Mouse (Mus musculus): ENCODE results near the gene Plcb4. TPM values are rescaled to one million over a fixed set of nuclear protein-coding genes. Genes with fewer than 3 reads are reported as not detected.

Plcb4 gene
- polyA plus RNA-seq, 1 experiment from 2014 or later = 11.0 TPM

DNA sequence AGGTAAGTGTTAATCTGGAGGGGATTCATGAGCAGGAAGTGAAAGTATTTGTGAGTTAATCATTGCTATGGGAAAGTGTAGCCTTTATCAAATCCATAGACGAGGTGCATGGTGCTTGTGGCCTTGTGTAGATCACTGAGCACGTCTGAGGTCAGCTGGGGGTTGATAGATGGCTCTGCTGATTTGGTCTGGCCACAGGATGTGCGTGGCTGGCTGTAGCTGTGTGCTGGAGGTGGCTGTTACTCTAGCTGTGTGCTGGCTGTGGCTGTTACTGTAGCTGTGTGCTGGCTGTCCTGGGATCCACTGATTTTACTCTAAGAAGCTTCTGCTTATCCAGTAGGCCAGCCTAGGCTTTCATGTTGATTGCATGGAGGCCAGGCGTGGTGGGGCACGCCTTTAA, 91.9 kb downstream of the Plcb4 start:
- no peaks in the 10 kb centered on the region for H3K27me3 ChIP-seq (ENCODE audit: control insufficient read depth, insufficient read depth, low read length)
- no peak overlapping the region for H3K9ac ChIP-seq (replicated peaks; ENCODE audit: low read length)
- no peak overlapping the region for H3K27ac ChIP-seq (replicated peaks; ENCODE audit: low read depth, low read length)
- no peak overlapping the region for H3K4me3 ChIP-seq (ENCODE audit: low read depth, low read length)
- H3K9me3 ChIP-seq (replicated peaks; ENCODE audit: control insufficient read depth, low read length) = no peaks in the 10 kb centered on the region
- no peaks in the 10 kb centered on the region for H3K4me1 ChIP-seq (ENCODE audit: control insufficient read depth, insufficient read depth, low read length)
- DNase-seq (ENCODE audit: low spot score) = no peak
- H3K4me2 ChIP-seq (ENCODE audit: low read depth, low read length) = no peak overlapping the region
- no peaks in the 10 kb centered on the region for H3K36me3 ChIP-seq (replicated peaks; ENCODE audit: control insufficient read depth, insufficient read depth, low read depth, low read length)
- ATAC-seq (replicated peaks; ENCODE audit: insufficient number of reproducible peaks, low FRiP score, low TSS enrichment, low read depth) = peak; percentile 59; the same call in 1 of the 2 replicates
- 72% methylated on average over 5 of the region's 5 CpGs for WGBS

DNA sequence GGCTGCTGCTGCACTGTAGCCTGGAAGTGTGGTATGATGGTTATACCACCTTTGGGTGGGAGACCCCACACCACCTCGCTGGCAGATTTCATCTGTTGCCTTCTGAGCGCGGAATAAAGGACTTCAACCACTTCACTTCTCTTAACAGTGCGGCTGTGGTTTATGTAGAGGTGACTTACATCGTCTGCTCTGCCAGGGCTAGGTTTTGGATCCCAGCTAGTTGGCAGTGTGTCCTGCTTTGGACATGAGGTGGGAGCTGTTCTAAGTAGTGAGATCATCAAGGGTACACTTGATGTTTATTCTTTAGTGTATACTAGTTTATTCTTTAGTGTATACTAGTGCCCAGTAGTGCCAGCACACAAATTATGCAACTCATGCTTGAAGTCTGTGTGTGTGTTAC, 97.0 kb downstream of the Plcb4 start:
- no peak for DNase-seq (ENCODE audit: low spot score)
- no peak overlapping the region for H3K9ac ChIP-seq (replicated peaks; ENCODE audit: low read length)
- WGBS = 91% methylated on average over 5 of the region's 5 CpGs

DNA sequence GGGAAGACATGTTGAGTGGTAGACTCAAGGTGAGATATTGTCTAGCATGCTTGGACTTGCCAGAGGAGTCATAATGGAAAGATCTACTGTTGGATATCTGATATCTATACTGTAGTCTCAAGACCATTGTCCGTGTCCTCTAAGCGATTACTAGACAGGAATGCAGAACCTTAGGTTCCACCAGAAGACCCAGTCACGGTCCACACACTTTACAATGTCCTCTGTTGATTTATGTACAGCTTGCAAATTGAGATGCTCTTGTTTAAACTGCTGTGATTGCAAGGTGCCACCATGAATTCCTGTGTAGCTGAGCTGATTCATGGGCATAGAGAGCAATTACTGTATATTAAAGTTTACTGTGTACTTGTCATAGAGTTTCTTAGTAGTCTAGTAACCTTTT, 98.7 kb downstream of the Plcb4 start:
- H3K9me3 ChIP-seq (replicated peaks; ENCODE audit: control insufficient read depth, low read length) = no peaks in the 10 kb centered on the region
- no peak overlapping the region for H3K4me3 ChIP-seq (ENCODE audit: low read depth, low read length)
- H3K27me3 ChIP-seq (ENCODE audit: control insufficient read depth, insufficient read depth, low read length) = no peaks in the 10 kb centered on the region
- no peaks in the 10 kb centered on the region for H3K36me3 ChIP-seq (replicated peaks; ENCODE audit: control insufficient read depth, insufficient read depth, low read depth, low read length)
- 95% methylated on average over 3 of the region's 3 CpGs for WGBS
- no peaks in the 10 kb centered on the region for H3K4me1 ChIP-seq (ENCODE audit: control insufficient read depth, insufficient read depth, low read length)
- no peak for DNase-seq (ENCODE audit: low spot score)
- ATAC-seq (replicated peaks; ENCODE audit: insufficient number of reproducible peaks, low FRiP score, low TSS enrichment, low read depth) = no peak
- no peak overlapping the region for H3K9ac ChIP-seq (replicated peaks; ENCODE audit: low read length)
- no peak overlapping the region for H3K4me2 ChIP-seq (ENCODE audit: low read depth, low read length)
- no peak overlapping the region for H3K27ac ChIP-seq (replicated peaks; ENCODE audit: low read depth, low read length)

More for the DNA sequence above, 97.0 kb downstream of the Plcb4 start:
- no peak for ATAC-seq (replicated peaks; ENCODE audit: insufficient number of reproducible peaks, low FRiP score, low TSS enrichment, low read depth)
- Histone ChIP-seq H3K36me3 (replicated peaks; ENCODE audit: control insufficient read depth, insufficient read depth, low read depth, low read length) (no peaks in the 10 kb centered on the region), H3K27me3 (ENCODE audit: control insufficient read depth, insufficient read depth, low read length) (no peaks in the 10 kb centered on the region), H3K4me3 (ENCODE audit: low read depth, low read length) (no peak overlapping the region), H3K4me2 (ENCODE audit: low read depth, low read length) (no peak overlapping the region), H3K27ac (replicated peaks; ENCODE audit: low read depth, low read length) (no peak overlapping the region), H3K4me1 (ENCODE audit: control insufficient read depth, insufficient read depth, low read length) (no peaks in the 10 kb centered on the region), H3K9me3 (replicated peaks; ENCODE audit: control insufficient read depth, low read length) (no peaks in the 10 kb centered on the region)

DNA sequence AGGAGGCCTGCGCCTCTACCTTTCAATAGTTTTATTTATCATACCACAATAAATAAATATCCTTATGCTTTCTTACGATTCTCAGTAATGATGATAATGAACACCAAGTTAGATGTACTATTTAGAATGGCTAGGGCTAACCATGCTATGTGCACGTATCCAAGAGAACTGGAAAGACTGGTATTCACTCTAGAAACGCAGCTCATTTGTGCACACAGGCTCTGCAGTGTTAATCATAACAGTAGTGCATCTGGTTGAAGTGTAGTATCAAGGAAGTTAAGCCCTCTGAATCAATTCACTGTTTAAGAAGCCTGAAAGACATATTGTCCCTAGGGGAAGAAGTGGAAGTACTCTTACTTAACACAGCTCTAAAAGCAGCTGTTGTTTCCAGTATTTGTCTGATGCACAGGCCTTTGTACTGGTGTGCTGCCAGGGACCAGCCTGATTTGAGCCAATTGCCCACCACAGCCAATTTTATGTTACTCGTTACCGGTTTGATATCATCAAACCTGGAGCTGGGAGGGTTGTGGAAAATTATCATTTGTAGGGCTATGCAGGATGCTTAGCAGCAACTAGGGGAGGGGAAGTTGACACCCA, 100.8 kb downstream of the Plcb4 start:
- WGBS = 59% methylated on average over 6 of the region's 6 CpGs
- no peaks in the 10 kb centered on the region for H3K4me1 ChIP-seq (ENCODE audit: control insufficient read depth, insufficient read depth, low read length)
- H3K27me3 ChIP-seq (ENCODE audit: control insufficient read depth, insufficient read depth, low read length) = no peaks in the 10 kb centered on the region
- H3K4me2 ChIP-seq (ENCODE audit: low read depth, low read length) = no peak overlapping the region
- H3K27ac ChIP-seq (replicated peaks; ENCODE audit: low read depth, low read length) = no peak overlapping the region
- no peak overlapping the region for H3K4me3 ChIP-seq (ENCODE audit: low read depth, low read length)
- no peak for ATAC-seq (replicated peaks; ENCODE audit: insufficient number of reproducible peaks, low FRiP score, low TSS enrichment, low read depth)
- H3K9ac ChIP-seq (replicated peaks; ENCODE audit: low read length) = no peak overlapping the region
- H3K9me3 ChIP-seq (replicated peaks; ENCODE audit: control insufficient read depth, low read length) = no peaks in the 10 kb centered on the region
- DNase-seq (ENCODE audit: low spot score) = no peak
- H3K36me3 ChIP-seq (replicated peaks; ENCODE audit: control insufficient read depth, insufficient read depth, low read depth, low read length) = no peaks in the 10 kb centered on the region

DNA sequence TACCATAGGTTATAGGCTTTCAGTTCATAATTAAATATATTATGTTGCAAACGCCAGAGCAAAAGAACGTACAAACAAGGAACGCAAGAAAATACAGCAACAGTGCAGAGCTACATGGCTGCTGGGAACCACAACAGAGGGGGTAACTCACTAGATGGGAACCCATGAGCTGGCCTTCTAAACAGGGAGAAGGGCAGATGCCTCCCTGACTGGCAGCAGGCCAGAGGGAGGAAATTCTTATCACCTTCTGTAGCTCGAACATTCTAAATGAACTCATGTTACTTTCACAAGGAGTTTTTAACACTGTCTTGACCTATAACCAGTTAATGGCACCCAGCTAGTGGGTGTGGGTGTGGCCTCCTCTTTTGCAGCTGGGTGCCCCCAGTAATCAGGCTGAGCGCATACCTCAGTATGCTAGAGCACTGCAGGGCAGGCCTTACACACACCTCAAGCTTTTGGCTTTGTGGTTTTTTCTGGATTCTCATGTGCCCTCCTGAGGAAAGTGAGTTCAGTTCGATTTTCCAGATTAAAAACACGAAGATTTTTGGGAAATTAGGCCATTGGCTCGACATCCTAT, 102.5 kb downstream of the Plcb4 start:
- H3K4me1 ChIP-seq (ENCODE audit: control insufficient read depth, insufficient read depth, low read length) = no peaks in the 10 kb centered on the region

DNA sequence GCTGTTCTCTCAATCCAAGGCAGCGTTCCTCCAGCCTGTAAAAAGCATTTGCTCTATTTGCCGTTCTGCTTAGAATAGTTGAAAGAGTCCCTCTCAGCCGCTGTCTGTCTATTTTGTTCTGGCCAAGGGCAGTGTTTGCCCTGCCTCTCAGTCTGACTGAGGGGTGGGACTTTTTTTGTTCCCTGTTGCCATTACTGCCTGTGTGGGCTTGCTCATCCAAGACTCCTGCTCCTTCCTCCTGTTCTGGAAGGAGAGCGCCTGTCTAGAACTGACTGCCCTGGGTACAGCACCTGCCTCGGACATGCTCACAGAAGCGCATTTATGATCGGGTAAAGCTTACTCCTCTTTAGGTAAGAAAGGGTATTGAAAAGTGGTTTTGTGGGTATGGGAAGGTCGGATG, 105.9 kb downstream of the Plcb4 start:
- DNase-seq (ENCODE audit: low spot score) (peak; percentile 35), ATAC-seq (replicated peaks; ENCODE audit: insufficient number of reproducible peaks, low FRiP score, low TSS enrichment, low read depth) (no peak)
- H3K27me3 ChIP-seq (ENCODE audit: control insufficient read depth, insufficient read depth, low read length) = no peaks in the 10 kb centered on the region
- no peak overlapping the region for H3K4me2 ChIP-seq (ENCODE audit: low read depth, low read length)
- H3K9ac ChIP-seq (replicated peaks; ENCODE audit: low read length) = no peak overlapping the region
- H3K4me1 ChIP-seq (ENCODE audit: control insufficient read depth, insufficient read depth, low read length) = peaks cover 3% of the 10 kb centered on the region; the same call in 1 of the 2 replicates
- H3K36me3 ChIP-seq (replicated peaks; ENCODE audit: control insufficient read depth, insufficient read depth, low read depth, low read length) = no peaks in the 10 kb centered on the region
- no peaks in the 10 kb centered on the region for H3K9me3 ChIP-seq (replicated peaks; ENCODE audit: control insufficient read depth, low read length)
- no peak overlapping the region for H3K4me3 ChIP-seq (ENCODE audit: low read depth, low read length)
- WGBS = 48% methylated on average over 8 of the region's 8 CpGs
- H3K27ac ChIP-seq (replicated peaks; ENCODE audit: low read depth, low read length) = no peak overlapping the region

More for the DNA sequence above, 102.5 kb downstream of the Plcb4 start:
- DNase-seq (ENCODE audit: low spot score) (no peak), ATAC-seq (replicated peaks; ENCODE audit: insufficient number of reproducible peaks, low FRiP score, low TSS enrichment, low read depth) (no peak)
- Histone ChIP-seq H3K9me3 (replicated peaks; ENCODE audit: control insufficient read depth, low read length) (no peaks in the 10 kb centered on the region), H3K36me3 (replicated peaks; ENCODE audit: control insufficient read depth, insufficient read depth, low read depth, low read length) (no peaks in the 10 kb centered on the region), H3K4me3 (ENCODE audit: low read depth, low read length) (no peak overlapping the region), H3K27me3 (ENCODE audit: control insufficient read depth, insufficient read depth, low read length) (no peaks in the 10 kb centered on the region), H3K4me2 (ENCODE audit: low read depth, low read length) (no peak overlapping the region), H3K27ac (replicated peaks; ENCODE audit: low read depth, low read length) (no peak overlapping the region), H3K9ac (replicated peaks; ENCODE audit: low read length) (no peak overlapping the region)
- 83% methylated on average over 8 of the region's 8 CpGs for WGBS

DNA sequence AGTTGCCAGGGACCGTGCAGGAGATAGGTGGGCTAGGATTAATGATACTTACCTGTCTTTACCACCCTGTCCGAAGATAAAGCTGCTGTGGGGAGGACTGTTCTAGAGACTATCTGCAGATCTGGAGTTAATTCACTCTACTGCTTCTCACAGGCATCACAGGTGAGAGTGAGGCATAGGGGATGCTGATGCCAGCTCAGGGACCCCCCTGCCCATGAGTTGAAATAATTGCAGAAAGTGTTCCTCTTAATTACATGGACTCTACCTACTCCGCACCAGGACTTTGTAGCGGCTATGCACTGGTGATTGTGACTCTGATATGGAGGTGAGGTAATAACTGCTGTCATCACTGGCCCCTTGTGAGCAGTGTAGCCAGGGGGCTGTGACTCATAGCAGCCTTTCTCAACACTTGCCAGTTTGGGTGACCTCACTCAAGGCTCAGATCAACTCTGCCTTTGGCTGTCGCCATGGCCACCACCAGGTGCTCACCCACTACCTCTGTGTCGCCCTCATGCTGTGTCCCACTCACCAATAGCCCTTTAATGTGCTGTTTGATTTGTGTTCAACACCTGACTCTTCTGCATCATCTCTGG, 107.8 kb downstream of the Plcb4 start:
- Histone ChIP-seq H3K9me3 (replicated peaks; ENCODE audit: control insufficient read depth, low read length) (no peaks in the 10 kb centered on the region), H3K4me3 (ENCODE audit: low read depth, low read length) (no peak overlapping the region), H3K27me3 (ENCODE audit: control insufficient read depth, insufficient read depth, low read length) (no peaks in the 10 kb centered on the region), H3K27ac (replicated peaks; ENCODE audit: low read depth, low read length) (no peak overlapping the region), H3K4me2 (ENCODE audit: low read depth, low read length) (no peak overlapping the region), H3K9ac (replicated peaks; ENCODE audit: low read length) (no peak overlapping the region), H3K36me3 (replicated peaks; ENCODE audit: control insufficient read depth, insufficient read depth, low read depth, low read length) (no peaks in the 10 kb centered on the region), H3K4me1 (ENCODE audit: control insufficient read depth, insufficient read depth, low read length) (peaks cover 3% of the 10 kb centered on the region; the same call in 1 of the 2 replicates)
- DNase-seq (ENCODE audit: low spot score) = no peak
- 72% methylated on average over 6 of the region's 6 CpGs for WGBS
- ATAC-seq (replicated peaks; ENCODE audit: insufficient number of reproducible peaks, low FRiP score, low TSS enrichment, low read depth) = peak; percentile 78

DNA sequence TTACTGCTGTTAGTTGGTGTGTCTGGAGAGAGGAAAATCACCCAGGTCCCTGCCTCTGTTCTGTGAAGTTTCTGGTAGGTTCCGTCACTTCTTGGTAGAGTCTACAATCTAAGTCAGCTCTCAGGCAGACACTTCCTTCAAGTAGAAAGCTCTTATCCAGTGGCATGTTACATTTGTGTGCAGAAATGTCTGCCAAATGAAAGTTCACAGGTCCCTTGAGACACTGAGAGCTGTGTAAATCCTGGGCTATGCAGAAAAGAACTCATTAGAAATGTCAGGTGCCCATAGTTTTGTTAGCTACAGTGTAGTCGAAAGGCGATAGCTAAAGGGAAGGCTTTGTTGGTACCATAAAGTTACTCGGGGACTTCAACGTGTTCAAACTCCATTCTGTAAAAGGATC, 108.7 kb downstream of the Plcb4 start:
- no peak overlapping the region for H3K4me2 ChIP-seq (ENCODE audit: low read depth, low read length)
- H3K36me3 ChIP-seq (replicated peaks; ENCODE audit: control insufficient read depth, insufficient read depth, low read depth, low read length) = no peaks in the 10 kb centered on the region
- DNase-seq (ENCODE audit: low spot score) (no peak), ATAC-seq (replicated peaks; ENCODE audit: insufficient number of reproducible peaks, low FRiP score, low TSS enrichment, low read depth) (no peak)
- no peaks in the 10 kb centered on the region for H3K9me3 ChIP-seq (replicated peaks; ENCODE audit: control insufficient read depth, low read length)
- no peak overlapping the region for H3K4me3 ChIP-seq (ENCODE audit: low read depth, low read length)
- H3K4me1 ChIP-seq (ENCODE audit: control insufficient read depth, insufficient read depth, low read length) = peaks cover 3% of the 10 kb centered on the region; the same call in 1 of the 2 replicates
- no peak overlapping the region for H3K27ac ChIP-seq (replicated peaks; ENCODE audit: low read depth, low read length)
- H3K27me3 ChIP-seq (ENCODE audit: control insufficient read depth, insufficient read depth, low read length) = no peaks in the 10 kb centered on the region
- H3K9ac ChIP-seq (replicated peaks; ENCODE audit: low read length) = no peak overlapping the region
- WGBS = 78% methylated on average over 5 of the region's 5 CpGs

Data from embryonic facial prominence, embryonic 11.5 days (tissue).